Mouse (Mus musculus): ENCODE measurements at regions not wholly inside any gene's neighbourhood (a gene's known extent, or its start where the extent isn't known, plus 50 kb on each side); places are given as distances from the start of the nearest gene placed in this dataset.
"Not testable (repeated sequence)": the region's sequence is repeated elsewhere in the genome, so short reads cannot be mapped to it uniquely, and the experiment has no call there.

GRCm38 (mm10) chr4:110093040-110093820 is 115.4 kb downstream of the Dmrta2 start:
- DNase-seq (ENCODE audit: low spot score) (no peak), ATAC-seq (ENCODE audit: low FRiP score, low read depth) (no peak)
- no peak for TF ChIP-seq POLR2A (IDR thresholded peaks at IDR 0.05; ENCODE audit: borderline replicate concordance, extremely low read depth, insufficient read depth, insufficient read length)
- H3K27ac ChIP-seq (replicated peaks; ENCODE audit: low read depth, low read length), result no peak overlapping the region
- H3K4me1 ChIP-seq (ENCODE audit: control insufficient read depth, insufficient read depth, low read length), result no peaks in the 10 kb centered on the region
- H3K36me3 ChIP-seq (ENCODE audit: control insufficient read depth, insufficient read depth, low read length), result no peaks in the 10 kb centered on the region
- no peaks in the 10 kb centered on the region for H3K27me3 ChIP-seq (ENCODE audit: control insufficient read depth, insufficient read depth, low read length)
- 88% methylated on average over 6 of the region's 6 CpGs for WGBS
- no peak overlapping the region for H3K4me2 ChIP-seq (replicated peaks; ENCODE audit: low read depth, low read length, severe bottlenecking)
- no peaks in the 10 kb centered on the region for H3K9me3 ChIP-seq (ENCODE audit: control insufficient read depth, low read length)
- no peak overlapping the region for H3K9ac ChIP-seq (ENCODE audit: low read depth, low read length, severe bottlenecking)
- no peak overlapping the region for H3K4me3 ChIP-seq (replicated peaks; ENCODE audit: low read length)

- H3K27ac ChIP-seq (replicated peaks; ENCODE audit: low read depth, low read length), result no peak overlapping the region
- H3K4me2 ChIP-seq (replicated peaks; ENCODE audit: low read depth, low read length, severe bottlenecking), result no peak overlapping the region
- WGBS, result 81% methylated on average over 1 of the region's 1 CpGs
- no peak for TF ChIP-seq POLR2A (IDR thresholded peaks at IDR 0.05; ENCODE audit: borderline replicate concordance, extremely low read depth, insufficient read depth, insufficient read length)
- no peak for DNase-seq (ENCODE audit: low spot score)
- no peak overlapping the region for H3K9ac ChIP-seq (ENCODE audit: low read depth, low read length, severe bottlenecking)
- no peak for ATAC-seq (ENCODE audit: low FRiP score, low read depth)
- H3K27me3 ChIP-seq (ENCODE audit: control insufficient read depth, insufficient read depth, low read length), result no peaks in the 10 kb centered on the region
- no peak overlapping the region for H3K4me3 ChIP-seq (replicated peaks; ENCODE audit: low read length)
- no peaks in the 10 kb centered on the region for H3K36me3 ChIP-seq (ENCODE audit: control insufficient read depth, insufficient read depth, low read length)
- H3K4me1 ChIP-seq (ENCODE audit: control insufficient read depth, insufficient read depth, low read length), result no peaks in the 10 kb centered on the region
- H3K9me3 ChIP-seq (ENCODE audit: control insufficient read depth, low read length), result no peaks in the 10 kb centered on the region
These were observed 116.7 kb downstream of the Dmrta2 start for GRCm38 (mm10) chr4:110094541-110094940.

- H3K9ac ChIP-seq (ENCODE audit: low read depth, low read length, severe bottlenecking), result no peak overlapping the region
- DNase-seq (ENCODE audit: low spot score), result no peak
These were observed 118.1 kb downstream of the Dmrta2 start for GRCm38 (mm10) chr4:110095760-110096593.

GRCm38 (mm10) chr4:110104119-110104518 is 126.3 kb downstream of the Dmrta2 start:
- WGBS, result 86% methylated on average over 6 of the region's 7 CpGs
- H3K4me2 ChIP-seq (replicated peaks; ENCODE audit: low read depth, low read length, severe bottlenecking); H3K9me3 ChIP-seq (ENCODE audit: control insufficient read depth, low read length); H3K36me3 ChIP-seq (ENCODE audit: control insufficient read depth, insufficient read depth, low read length); ATAC-seq (ENCODE audit: low FRiP score, low read depth); H3K27ac ChIP-seq (replicated peaks; ENCODE audit: low read depth, low read length); H3K27me3 ChIP-seq (ENCODE audit: control insufficient read depth, insufficient read depth, low read length); H3K4me3 ChIP-seq (replicated peaks; ENCODE audit: low read length); H3K9ac ChIP-seq (ENCODE audit: low read depth, low read length, severe bottlenecking); DNase-seq (ENCODE audit: low spot score); H3K4me1 ChIP-seq (ENCODE audit: control insufficient read depth, insufficient read depth, low read length): not testable (repeated sequence)

More at GRCm38 (mm10) chr4:110095760-110096593, 118.1 kb downstream of the Dmrta2 start:
- Histone ChIP-seq H3K9me3 (ENCODE audit: control insufficient read depth, low read length) (no peaks in the 10 kb centered on the region), H3K36me3 (ENCODE audit: control insufficient read depth, insufficient read depth, low read length) (no peaks in the 10 kb centered on the region), H3K4me1 (ENCODE audit: control insufficient read depth, insufficient read depth, low read length) (no peaks in the 10 kb centered on the region), H3K4me3 (replicated peaks; ENCODE audit: low read length) (no peak overlapping the region), H3K4me2 (replicated peaks; ENCODE audit: low read depth, low read length, severe bottlenecking) (no peak overlapping the region), H3K27ac (replicated peaks; ENCODE audit: low read depth, low read length) (no peak overlapping the region), H3K27me3 (ENCODE audit: control insufficient read depth, insufficient read depth, low read length) (no peaks in the 10 kb centered on the region)
- no peak for ATAC-seq (ENCODE audit: low FRiP score, low read depth)
- 71% methylated on average over 11 of the region's 11 CpGs for WGBS
- no peak for TF ChIP-seq POLR2A (IDR thresholded peaks at IDR 0.05; ENCODE audit: borderline replicate concordance, extremely low read depth, insufficient read depth, insufficient read length)

GRCm38 (mm10) chr4:110106620-110107243 is 128.9 kb downstream of the Dmrta2 start:
- no peak for ATAC-seq (ENCODE audit: low FRiP score, low read depth)
- Histone ChIP-seq H3K9me3 (ENCODE audit: control insufficient read depth, low read length) (no peaks in the 10 kb centered on the region), H3K4me1 (ENCODE audit: control insufficient read depth, insufficient read depth, low read length) (no peaks in the 10 kb centered on the region), H3K4me3 (replicated peaks; ENCODE audit: low read length) (no peak overlapping the region), H3K36me3 (ENCODE audit: control insufficient read depth, insufficient read depth, low read length) (no peaks in the 10 kb centered on the region), H3K27me3 (ENCODE audit: control insufficient read depth, insufficient read depth, low read length) (no peaks in the 10 kb centered on the region), H3K9ac (ENCODE audit: low read depth, low read length, severe bottlenecking) (no peak overlapping the region), H3K4me2 (replicated peaks; ENCODE audit: low read depth, low read length, severe bottlenecking) (no peak overlapping the region), H3K27ac (replicated peaks; ENCODE audit: low read depth, low read length) (no peak overlapping the region)
- 77% methylated on average over 7 of the region's 7 CpGs for WGBS
- TF ChIP-seq POLR2A (IDR thresholded peaks at IDR 0.05; ENCODE audit: borderline replicate concordance, extremely low read depth, insufficient read depth, insufficient read length), result no peak
- no peak for DNase-seq (ENCODE audit: low spot score)
